Mouse (Mus musculus): Measurements from ENCODE around the gene Gstcd. TPM values are rescaled to one million over a fixed set of nuclear protein-coding genes. Genes with fewer than 3 reads are reported as not detected.

The Gstcd gene
- polyA plus RNA-seq, 3 experiments from 2014 or later, result 3.0 to 4.6 (median 3.7) TPM

GRCm38 (mm10) chr3:133007250-133007649 lies 84.6 kb downstream of the Gstcd start:
- no peak for ATAC-seq

- no peak for ATAC-seq
Measured at GRCm38 (mm10) chr3:132996299-132996698, 95.5 kb downstream of the Gstcd start.

GRCm38 (mm10) chr3:132995904-132996267 lies 95.9 kb downstream of the Gstcd start:
- no peak for ATAC-seq

- no peak for ATAC-seq
Measured at GRCm38 (mm10) chr3:132995172-132995903, 96.5 kb downstream of the Gstcd start.

GRCm38 (mm10) chr3:132986188-132986587 lies 105.6 kb downstream of the Gstcd start:
- no peak for ATAC-seq

GRCm38 (mm10) chr3:132983845-132984485 lies 107.9 kb downstream of the Gstcd start:
- ATAC-seq, result no peak

GRCm38 (mm10) chr3:132981968-132982367 lies 109.9 kb downstream of the Gstcd start:
- ATAC-seq, result no peak

GRCm38 (mm10) chr3:132979781-132980461 lies 111.9 kb downstream of the Gstcd start:
- no peak for ATAC-seq

- ATAC-seq, result no peak
Measured at GRCm38 (mm10) chr3:132966255-132966654, 125.6 kb downstream of the Gstcd start.

GRCm38 (mm10) chr3:132964715-132965507 lies 126.9 kb downstream of the Gstcd start:
- no peak for ATAC-seq

- ATAC-seq, result no peak
Measured at GRCm38 (mm10) chr3:132962631-132963361, 129.0 kb downstream of the Gstcd start.

- ATAC-seq, result no peak
Measured at GRCm38 (mm10) chr3:132950529-132950880, 141.3 kb downstream of the Gstcd start.

GRCm38 (mm10) chr3:132949791-132950528 lies 141.9 kb downstream of the Gstcd start, which contains the start of gene Npnt:
Gene Npnt (minus strand): TSS chr3:132950291.
- no peak for ATAC-seq

- no peak for ATAC-seq
Measured at GRCm38 (mm10) chr3:132949380-132949790, 142.4 kb downstream of the Gstcd start.

GRCm38 (mm10) chr3:132948298-132948795 lies 143.5 kb downstream of the Gstcd start:
- ATAC-seq, result no peak

- no peak for ATAC-seq
Measured at GRCm38 (mm10) chr3:132946086-132946485, 145.7 kb downstream of the Gstcd start.

- no peak for ATAC-seq
Measured at GRCm38 (mm10) chr3:132945669-132946068, 146.2 kb downstream of the Gstcd start.

- ATAC-seq, result no peak
Measured at GRCm38 (mm10) chr3:132944609-132945008, 147.2 kb downstream of the Gstcd start.

- no peak for ATAC-seq
Measured at GRCm38 (mm10) chr3:132944193-132944592, 147.6 kb downstream of the Gstcd start.

- no peak for ATAC-seq
Measured at GRCm38 (mm10) chr3:132942778-132943177, 149.1 kb downstream of the Gstcd start.

All from inflammation-experienced regulatory T-cells, adult 6 months (primary cell).